Mouse (Mus musculus) heart, postnatal 10 days (tissue): ENCODE measurements around the gene Drap1. TPM values are rescaled to one million over a fixed set of nuclear protein-coding genes. Genes with fewer than 3 reads are reported as not detected.
"Not testable (repeated sequence)": the region's sequence is repeated elsewhere in the genome, so short reads cannot be mapped to it uniquely, and the experiment has no call there.

Experiments
- DNase-seq, 2 experiments: peaks; one replicate each; pipeline ENCODE4 v3.0.0; 2021
- intact Hi-C: fragments of 180-260 bp; cut with DNase I; formaldehyde crosslinking; loops from one replicate; pipeline ENCODE4 v1.15.1; 2025
- total RNA-seq, 2 experiments: library from RNA; stranded (reverse); gene quantifications; 2 replicates each; pipeline ENCODE4 v1.2.3; 2021

Drap1 gene
- total RNA-seq, 2 experiments from 2014 or later = 240 to 260 TPM

DNA sequence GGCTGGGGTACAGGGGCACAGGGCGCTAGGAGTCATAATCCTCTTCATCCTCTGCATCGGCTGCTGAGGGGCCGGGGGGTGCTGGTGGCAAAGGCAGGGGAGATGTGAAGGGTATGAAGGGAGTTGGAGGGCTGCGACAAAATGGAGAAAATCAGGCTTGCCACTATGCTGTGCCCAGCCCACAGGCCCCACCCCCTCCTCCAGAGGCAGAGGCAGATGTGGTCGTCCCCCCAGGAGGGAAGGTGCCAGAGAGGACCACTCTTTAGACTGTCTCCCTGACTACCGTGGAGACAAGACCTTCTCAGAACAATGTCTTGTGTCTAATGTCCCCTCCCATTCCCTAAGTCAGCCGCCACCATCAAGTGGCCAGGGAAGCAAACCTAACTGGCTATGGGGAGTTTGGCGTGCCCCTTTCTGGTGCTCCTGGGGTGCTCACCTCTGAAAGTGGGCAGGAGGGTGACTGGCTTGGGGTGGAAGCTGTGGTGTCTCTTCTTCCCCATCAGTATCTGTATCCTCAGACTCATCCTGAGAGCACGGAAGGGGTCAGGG is 1.8 kb downstream of the Drap1 start:
- no peak for DNase-seq
- intact Hi-C loops = loop anchor here (2.0 kb wide), 1 partner anchor 32 kb away; no protein-coding TSS in a partner anchor

GRCm38 (mm10) chr19:5422267-5422666 is 2.5 kb downstream of the Drap1 start:
- intact Hi-C loops = loop anchor here (2.0 kb wide), 1 partner anchor 31 kb away; no protein-coding TSS in a partner anchor

GRCm38 (mm10) chr19:5421784-5422183 is 3.0 kb downstream of the Drap1 start:
- DNase-seq = no peak
- intact Hi-C loops = loop anchor here (2.0 kb wide), 1 partner anchor 31 kb away; no protein-coding TSS in a partner anchor

More at GRCm38 (mm10) chr19:5422267-5422666, 2.5 kb downstream of the Drap1 start:
- DNase-seq = no peak

GRCm38 (mm10) chr19:5420579-5420978 is 4.2 kb downstream of the Drap1 start:
- DNase-seq = no peak
- intact Hi-C loops = no loop called here

DNA sequence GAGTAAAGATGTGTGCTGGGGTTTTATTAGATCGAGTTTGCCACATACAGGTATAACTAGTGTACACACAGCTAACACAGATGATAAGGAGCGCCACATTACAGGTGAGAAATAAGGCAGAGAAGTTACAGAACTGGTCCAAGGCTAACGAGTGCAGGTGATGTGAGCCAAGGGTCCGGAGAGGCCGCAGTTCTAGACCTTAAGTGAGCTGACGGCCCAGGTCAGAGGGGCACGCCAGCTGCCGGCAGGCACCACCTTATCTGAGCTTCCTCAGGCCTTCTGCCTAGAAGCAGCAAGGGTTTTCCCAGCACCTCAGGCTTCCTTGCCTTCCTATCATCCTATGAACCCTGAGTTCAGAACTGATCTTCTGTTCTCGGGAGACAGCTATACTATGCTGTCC is 5.1 kb downstream of the Drap1 start:
- no peak for DNase-seq
- intact Hi-C loops = no loop called here

- DNase-seq = no peak
- intact Hi-C loops = no loop called here
Measured at GRCm38 (mm10) chr19:5418750-5419466, 5.9 kb downstream of the Drap1 start.

- intact Hi-C loops = no loop called here
- peak in 1 of 2 experiments; percentile 46 for DNase-seq
Measured at GRCm38 (mm10) chr19:5414534-5414957, 10.2 kb downstream of the Drap1 start.

- DNase-seq = no peak
- intact Hi-C loops = no loop called here
Measured at GRCm38 (mm10) chr19:5413840-5414239, 10.9 kb downstream of the Drap1 start.

DNA sequence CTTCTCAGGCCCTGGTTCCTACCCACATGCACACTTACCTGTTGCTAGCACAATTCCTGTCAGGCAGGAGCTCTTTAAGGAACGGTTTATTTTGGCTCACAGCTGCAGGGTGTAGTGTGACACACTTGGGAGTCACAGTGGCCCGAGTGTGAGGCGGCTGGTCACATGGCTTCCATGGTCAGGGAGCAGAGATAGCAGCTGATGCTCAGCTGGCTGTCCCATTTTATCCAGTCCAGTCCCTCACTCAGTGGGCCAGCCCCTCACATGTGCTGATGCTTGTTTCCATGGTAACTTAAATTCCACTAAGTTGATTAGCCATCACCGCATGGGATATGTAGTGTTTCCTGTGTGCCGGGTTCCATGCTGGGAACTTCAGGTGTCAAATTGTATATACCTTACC is 12.8 kb downstream of the Drap1 start:
- intact Hi-C loops = no loop called here
- no peak for DNase-seq

- no peak for DNase-seq
- intact Hi-C loops = no loop called here
Measured at GRCm38 (mm10) chr19:5410641-5411040, 14.1 kb downstream of the Drap1 start.

- DNase-seq = peak; percentile 68 to 78
- intact Hi-C loops = no loop called here
Measured at GRCm38 (mm10) chr19:5409068-5409467, 15.7 kb downstream of the Drap1 start.

- peak; percentile 56 to 61 for DNase-seq
- intact Hi-C loops = no loop called here
Measured at GRCm38 (mm10) chr19:5408057-5409001, 16.4 kb downstream of the Drap1 start.

- peak; percentile 62 to 74 for DNase-seq
- intact Hi-C loops = loop anchor here (2.0 kb wide), 1 partner anchor 22 kb away; no protein-coding TSS in a partner anchor
Measured at GRCm38 (mm10) chr19:5407133-5407532, 17.6 kb downstream of the Drap1 start.

DNA sequence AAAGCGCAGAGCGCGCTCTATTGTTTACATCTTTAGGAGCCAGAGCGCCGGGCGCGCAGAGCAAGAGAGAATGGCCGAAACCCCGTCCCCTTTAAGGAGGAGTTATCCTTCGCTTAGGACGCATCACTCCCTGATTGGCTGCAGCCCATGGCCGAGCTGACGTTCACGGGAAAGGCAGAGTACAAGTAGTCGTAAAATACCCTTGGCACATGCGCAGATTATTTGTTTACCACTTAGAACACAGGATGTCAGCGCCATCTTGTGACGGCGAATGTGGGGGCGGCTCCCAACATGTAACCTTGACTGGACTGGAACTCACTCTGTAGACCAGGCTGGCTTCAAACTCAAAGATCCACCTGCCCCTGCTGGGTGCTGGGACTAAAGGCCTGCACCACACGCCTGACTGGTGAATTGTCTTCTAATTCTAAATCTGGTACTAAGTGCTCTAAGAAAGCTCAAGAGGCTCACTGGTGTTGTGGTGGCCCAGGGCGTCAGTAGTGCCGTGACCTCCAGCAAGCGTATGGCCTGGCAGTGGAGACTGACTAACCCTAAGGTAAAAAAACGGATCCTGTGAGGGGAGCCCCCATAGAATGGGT is 18.1 kb downstream of the Drap1 start:
- intact Hi-C loops = loop anchor here (2.0 kb wide), 1 partner anchor 22 kb away; no protein-coding TSS in a partner anchor
- peak in 1 of 2 experiments; percentile 58 for DNase-seq

- intact Hi-C loops = loop anchor here (2.0 kb wide), 1 partner anchor 23 kb away; no protein-coding TSS in a partner anchor
- no peak for DNase-seq
Measured at GRCm38 (mm10) chr19:5405924-5406323, 18.9 kb downstream of the Drap1 start.

DNA sequence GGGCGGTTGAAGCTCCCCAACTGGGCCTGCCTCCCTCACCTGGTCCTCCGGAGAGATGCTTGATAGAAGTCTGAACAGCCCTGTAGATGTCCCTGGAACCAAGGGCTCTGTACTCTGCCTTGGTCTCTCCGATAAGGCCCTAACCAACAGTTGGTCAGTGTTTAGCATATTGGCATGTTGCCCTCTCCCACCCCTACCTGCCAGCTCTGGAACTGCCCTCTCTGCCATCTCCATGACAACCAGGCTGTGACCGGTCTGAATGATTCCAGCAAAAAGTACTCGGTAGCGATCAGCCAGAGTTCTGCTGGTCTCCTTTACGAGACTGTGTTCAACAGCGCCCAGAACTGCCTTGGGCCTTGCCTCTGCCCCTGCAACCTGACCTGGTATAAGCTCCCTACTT is 22.5 kb downstream of the Drap1 start, which contains the start of gene Tsga10ip:
Gene Tsga10ip, minus strand, starts transcription at position 234 of the 400 bp plus-strand sequence.
- intact Hi-C loops = no loop called here
- no peak for DNase-seq

DNA sequence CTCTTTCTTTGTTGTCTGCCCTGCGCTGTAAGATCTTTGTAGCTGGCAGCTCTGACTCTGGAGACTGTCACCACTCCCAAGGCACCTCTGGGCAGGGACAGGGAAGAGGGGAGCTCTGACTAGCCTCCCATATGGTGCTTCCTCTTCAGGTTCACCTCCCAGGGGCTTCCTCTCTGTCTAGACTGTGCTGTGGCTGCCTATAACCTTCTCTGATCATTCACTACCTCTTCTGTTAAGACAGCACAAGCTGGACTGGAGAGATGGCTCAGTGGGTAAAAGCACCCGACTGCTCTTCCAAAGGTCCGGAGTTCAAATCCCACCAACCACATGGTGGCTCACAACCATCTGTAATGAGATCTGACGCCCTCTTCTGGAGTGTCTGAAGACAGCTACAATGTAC is 23.7 kb downstream of the Drap1 start:
- intact Hi-C loops, DNase-seq: not testable (repeated sequence)

DNA sequence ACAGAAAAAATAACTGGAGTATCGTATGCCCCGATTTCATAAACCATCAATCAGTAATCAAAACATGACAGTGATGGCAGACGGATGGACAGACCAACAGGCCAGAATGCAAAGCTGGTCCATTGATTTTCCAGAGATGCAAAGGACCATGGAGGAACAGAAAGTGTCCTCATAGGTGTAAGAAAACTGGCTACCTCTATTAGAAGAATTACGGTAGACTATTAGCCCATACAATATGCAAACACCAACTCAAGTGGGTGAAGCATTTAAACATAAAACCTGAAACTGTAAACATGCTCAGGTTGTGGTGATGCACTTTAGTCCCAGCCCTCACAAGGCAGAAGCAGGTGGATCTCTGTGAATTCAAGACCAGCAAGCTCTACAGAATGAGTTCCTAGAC is 29.4 kb downstream of the Drap1 start:
- intact Hi-C loops = no loop called here
- no peak for DNase-seq

GRCm38 (mm10) chr19:5394168-5394567 is 30.6 kb downstream of the Drap1 start:
- no peak for DNase-seq
- intact Hi-C loops = no loop called here

DNA sequence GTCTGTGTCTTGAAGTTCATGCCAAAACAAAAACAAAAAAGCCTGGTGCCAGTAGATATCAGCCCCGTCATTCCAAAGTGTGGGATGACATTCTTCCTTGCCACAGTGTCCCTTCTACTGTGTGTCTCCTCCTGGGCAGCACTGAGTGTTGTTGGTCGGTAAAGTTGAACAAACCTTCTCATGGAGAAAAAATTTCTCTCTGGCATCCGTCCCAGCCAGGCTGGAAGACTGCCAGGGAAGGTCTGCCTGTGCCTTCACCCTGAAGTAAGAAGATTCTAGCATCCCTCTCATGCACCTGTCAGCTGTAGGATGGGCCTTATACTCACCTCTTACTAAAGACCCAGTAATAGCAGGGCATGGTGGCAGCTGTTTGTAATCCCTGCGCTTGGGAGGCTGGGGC is 31.9 kb downstream of the Drap1 start:
- peak; percentile 64 to 72 for DNase-seq
- intact Hi-C loops = no loop called here
